Mouse (Mus musculus): Measurements from ENCODE around the gene 6820408C15Rik. TPM values are rescaled to one million over a fixed set of nuclear protein-coding genes. Genes with fewer than 3 reads are reported as not detected.

6820408C15Rik gene
- polyA plus RNA-seq, 1 experiment: 8.1 TPM

DNA sequence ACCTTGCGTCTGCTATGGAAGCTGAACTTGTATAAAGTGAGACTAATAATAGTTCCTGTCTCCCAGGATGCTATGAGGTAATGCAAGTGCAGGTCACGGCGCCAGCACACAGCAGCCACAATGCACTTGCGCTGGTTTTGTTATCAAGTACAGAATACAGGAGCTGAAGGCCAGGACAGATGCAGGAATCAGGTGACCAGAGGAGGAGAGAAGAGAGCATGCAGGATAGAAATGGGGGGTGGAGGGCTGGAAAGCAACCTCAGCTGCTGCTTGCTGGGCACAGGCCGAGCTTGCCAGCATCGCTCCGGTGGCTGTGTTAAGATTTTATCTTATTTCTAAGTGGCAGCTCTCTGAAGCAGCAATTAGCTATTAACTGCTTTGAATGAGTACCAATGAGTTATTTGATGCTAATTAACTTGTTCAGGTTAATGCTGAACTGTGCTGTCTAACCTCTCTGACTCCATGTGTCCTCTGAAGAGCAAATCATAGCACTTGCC lies 21.1 kb downstream of the 6820408C15Rik start:
- no peak for DNase-seq
- Histone ChIP-seq H3K4me3 (replicated peaks; ENCODE audit: extremely low read depth, low read depth, low read length) (no peak overlapping the region), H3K4me1 (ENCODE audit: control insufficient read depth, insufficient read depth, low read length) (peaks cover 3% of the 10 kb centered on the region; the same call in 1 of the 2 replicates)
- 86% methylated on average over 7 of the region's 7 CpGs for WGBS
- TF ChIP-seq POLR2A (IDR thresholded peaks at IDR 0.05; ENCODE audit: borderline replicate concordance, extremely low read depth, low read depth, low read length) (no peak), CTCF (IDR thresholded peaks at IDR 0.05; ENCODE audit: insufficient read depth, low read length) (no peak)

DNA sequence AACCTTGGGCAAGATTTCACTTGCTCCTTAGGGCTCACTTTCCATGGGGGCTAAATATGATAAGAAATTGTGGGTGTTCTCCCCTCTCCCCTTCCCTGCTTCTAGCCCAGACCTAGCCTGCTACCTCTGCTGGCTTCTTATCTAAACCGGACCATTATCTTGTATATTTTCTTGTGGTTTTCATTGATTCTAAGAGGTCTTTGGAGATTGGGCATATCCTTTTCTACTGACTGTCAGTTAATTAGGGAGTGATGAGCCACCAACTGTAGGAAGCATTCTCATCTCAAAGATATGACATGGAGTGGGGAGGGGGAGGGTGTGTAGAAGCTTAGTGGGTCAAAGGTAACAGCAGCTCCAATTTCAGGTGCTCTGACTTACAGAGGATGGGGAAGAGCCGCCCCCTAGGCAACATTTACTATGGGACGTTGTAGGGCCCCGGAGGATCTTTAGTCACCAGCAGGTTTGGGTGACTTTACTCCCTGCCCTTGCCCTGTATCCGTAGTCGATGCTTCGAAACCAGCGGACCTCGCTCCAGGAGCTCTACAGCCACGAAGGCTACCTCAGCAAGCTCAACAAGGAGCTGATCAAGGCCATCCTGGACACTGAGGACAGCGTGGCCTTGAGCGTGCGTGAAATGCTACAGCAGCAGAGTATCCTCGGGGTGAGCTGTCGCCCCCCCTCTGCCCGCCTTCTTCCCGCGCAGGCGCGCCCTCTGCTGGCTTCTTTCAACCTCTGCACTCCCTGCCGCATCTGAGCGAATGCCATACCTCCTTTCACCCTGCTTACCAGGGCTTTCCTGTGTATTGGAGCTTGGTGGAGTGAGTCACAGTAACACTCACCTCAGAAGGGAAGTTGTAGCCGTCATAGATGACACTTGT lies 21.8 kb downstream of the 6820408C15Rik start:
- Histone ChIP-seq H3K4me3 (replicated peaks; ENCODE audit: extremely low read depth, low read depth, low read length) (peak overlapping the region; percentile 53), H3K4me1 (ENCODE audit: control insufficient read depth, insufficient read depth, low read length) (peaks cover 3% of the 10 kb centered on the region; the same call in 1 of the 2 replicates)
- WGBS: 5% methylated on average over 23 of the region's 23 CpGs
- TF ChIP-seq CTCF (IDR thresholded peaks at IDR 0.05; ENCODE audit: insufficient read depth, low read length) (peak; percentile 76), POLR2A (IDR thresholded peaks at IDR 0.05; ENCODE audit: borderline replicate concordance, extremely low read depth, low read depth, low read length) (no peak)
- peak; percentile 86 for DNase-seq

DNA sequence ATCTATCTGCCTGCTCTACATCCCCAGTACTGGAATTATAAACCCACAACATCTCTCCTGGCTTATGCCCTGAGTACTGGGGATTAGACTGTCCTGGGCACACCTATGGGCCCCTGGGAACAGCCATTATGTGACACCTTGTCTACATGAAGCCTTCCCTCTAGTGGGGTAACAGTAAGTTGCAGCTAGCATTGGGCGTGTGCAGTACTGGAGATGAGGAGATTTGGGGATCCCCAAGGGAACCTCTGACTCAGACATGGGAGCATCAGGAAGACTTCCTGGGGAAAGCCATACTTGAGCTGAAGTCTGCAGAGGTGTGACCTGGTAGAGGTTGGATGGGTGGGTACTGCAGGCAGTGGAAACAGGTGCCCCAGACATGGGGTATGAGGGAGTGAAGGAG lies 23.6 kb downstream of the 6820408C15Rik start:
- no peak for DNase-seq
- peaks cover 3% of the 10 kb centered on the region; the same call in 1 of the 2 replicates for H3K4me1 ChIP-seq (ENCODE audit: control insufficient read depth, insufficient read depth, low read length)
- no peak for TF ChIP-seq POLR2A (IDR thresholded peaks at IDR 0.05; ENCODE audit: borderline replicate concordance, extremely low read depth, low read depth, low read length)
- no peak for TF ChIP-seq CTCF (IDR thresholded peaks at IDR 0.05; ENCODE audit: insufficient read depth, low read length)
- H3K4me3 ChIP-seq (replicated peaks; ENCODE audit: extremely low read depth, low read depth, low read length): no peak overlapping the region
- WGBS: 73% methylated on average over 1 of the region's 1 CpGs

DNA sequence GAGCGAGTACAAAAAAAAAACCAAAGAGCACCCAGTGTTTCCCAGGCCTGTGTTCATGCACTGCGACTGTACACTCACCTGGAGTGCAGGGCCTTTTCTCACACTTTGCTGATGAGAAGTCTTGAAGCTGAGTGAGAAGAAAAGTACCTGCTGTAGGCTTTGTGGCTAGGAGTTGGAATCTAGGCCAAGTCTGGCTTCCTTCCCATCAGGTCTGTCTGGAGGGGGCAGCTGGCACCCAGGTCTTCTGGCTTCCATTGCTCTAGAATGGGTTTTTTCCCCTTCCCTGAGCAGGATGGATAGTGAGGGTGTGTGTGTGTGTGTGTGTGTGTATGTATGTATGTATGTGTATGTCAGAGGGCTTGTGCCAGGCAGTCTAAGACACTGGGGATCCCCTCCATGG lies 24.4 kb downstream of the 6820408C15Rik start:
- no peak for DNase-seq
- WGBS: 86% methylated on average over 2 of the region's 2 CpGs
- Histone ChIP-seq H3K4me1 (ENCODE audit: control insufficient read depth, insufficient read depth, low read length) (peaks cover 3% of the 10 kb centered on the region; the same call in 1 of the 2 replicates), H3K4me3 (replicated peaks; ENCODE audit: extremely low read depth, low read depth, low read length) (no peak overlapping the region)
- TF ChIP-seq POLR2A (IDR thresholded peaks at IDR 0.05; ENCODE audit: borderline replicate concordance, extremely low read depth, low read depth, low read length) (no peak), CTCF (IDR thresholded peaks at IDR 0.05; ENCODE audit: insufficient read depth, low read length) (no peak)

DNA sequence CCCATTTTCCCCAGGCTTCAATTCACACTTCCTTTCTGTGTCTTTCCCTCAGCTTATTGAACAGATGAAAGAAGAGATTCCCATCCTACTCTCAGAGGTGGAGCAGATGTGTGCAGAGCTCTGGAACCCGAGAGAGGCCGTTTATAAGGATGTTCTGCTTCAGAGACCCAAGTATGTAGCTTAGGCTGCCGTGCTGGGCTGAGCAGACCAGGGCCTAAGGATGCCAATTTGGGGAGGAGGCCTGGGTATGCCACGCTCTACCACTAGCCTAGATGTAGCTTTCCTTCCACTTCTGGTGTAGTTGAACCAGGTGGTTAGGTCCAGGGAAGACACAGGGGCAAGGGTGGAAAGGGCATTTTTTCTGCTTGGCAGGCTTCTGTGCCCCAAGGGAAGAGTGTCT lies 26.9 kb downstream of the 6820408C15Rik start:
- WGBS: 81% methylated on average over 4 of the region's 4 CpGs
- TF ChIP-seq CTCF (IDR thresholded peaks at IDR 0.05; ENCODE audit: insufficient read depth, low read length) (no peak), POLR2A (IDR thresholded peaks at IDR 0.05; ENCODE audit: borderline replicate concordance, extremely low read depth, low read depth, low read length) (no peak)
- peaks cover 2% of the 10 kb centered on the region; the same call in 1 of the 2 replicates for H3K4me1 ChIP-seq (ENCODE audit: control insufficient read depth, insufficient read depth, low read length)
- no peak for DNase-seq
- H3K4me3 ChIP-seq (replicated peaks; ENCODE audit: extremely low read depth, low read depth, low read length): no peak overlapping the region

DNA sequence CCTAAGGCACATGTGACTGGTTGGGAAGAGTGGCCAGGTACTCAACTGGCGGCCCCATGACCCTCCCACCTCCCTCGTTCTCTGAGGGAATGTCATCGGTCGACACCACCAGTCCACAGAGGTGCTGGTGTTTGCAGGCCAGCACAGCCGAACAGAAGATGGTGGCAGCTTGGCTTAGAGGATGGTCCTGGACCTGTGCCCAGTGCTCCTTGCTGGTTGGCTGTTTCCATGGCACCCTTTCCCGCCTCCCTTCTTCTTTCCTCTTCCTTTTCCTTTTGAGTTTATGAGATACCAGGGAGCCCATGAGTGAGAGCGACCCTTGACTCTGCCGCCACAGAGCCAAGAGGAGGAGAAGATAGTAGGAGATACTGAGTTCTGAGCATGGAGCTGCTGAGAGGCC lies 27.9 kb downstream of the 6820408C15Rik start:
- 82% methylated on average over 8 of the region's 8 CpGs for WGBS
- Histone ChIP-seq H3K4me1 (ENCODE audit: control insufficient read depth, insufficient read depth, low read length) (no peaks in the 10 kb centered on the region), H3K4me3 (replicated peaks; ENCODE audit: extremely low read depth, low read depth, low read length) (no peak overlapping the region)
- DNase-seq: no peak
- no peak for TF ChIP-seq POLR2A (IDR thresholded peaks at IDR 0.05; ENCODE audit: borderline replicate concordance, extremely low read depth, low read depth, low read length)
- TF ChIP-seq CTCF (IDR thresholded peaks at IDR 0.05; ENCODE audit: insufficient read depth, low read length): no peak

DNA sequence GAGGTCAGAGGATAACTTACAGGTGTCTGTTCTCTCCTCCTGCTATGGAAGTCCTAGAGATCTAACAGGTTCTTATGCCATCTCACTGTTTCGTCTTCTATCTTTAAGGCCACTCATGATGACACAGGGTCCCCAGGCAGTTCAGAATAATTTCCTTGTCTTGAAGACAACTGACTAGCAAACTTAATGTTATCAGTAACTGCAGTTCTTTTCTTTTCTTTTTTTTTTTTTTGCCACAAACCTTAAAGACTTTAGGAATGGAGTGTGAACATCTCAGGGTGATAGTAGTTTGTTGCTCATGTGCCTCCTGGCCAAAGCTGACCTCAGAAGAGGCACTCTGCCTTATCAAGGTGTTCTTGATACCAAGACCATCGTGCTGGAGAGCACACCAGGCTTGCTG lies 31.3 kb downstream of the 6820408C15Rik start:
- Histone ChIP-seq H3K4me1 (ENCODE audit: control insufficient read depth, insufficient read depth, low read length) (no peaks in the 10 kb centered on the region), H3K4me3 (replicated peaks; ENCODE audit: extremely low read depth, low read depth, low read length) (no peak overlapping the region)
- WGBS: 50% methylated on average over 2 of the region's 2 CpGs
- TF ChIP-seq POLR2A (IDR thresholded peaks at IDR 0.05; ENCODE audit: borderline replicate concordance, extremely low read depth, low read depth, low read length) (no peak), CTCF (IDR thresholded peaks at IDR 0.05; ENCODE audit: insufficient read depth, low read length) (no peak)
- no peak for DNase-seq

DNA sequence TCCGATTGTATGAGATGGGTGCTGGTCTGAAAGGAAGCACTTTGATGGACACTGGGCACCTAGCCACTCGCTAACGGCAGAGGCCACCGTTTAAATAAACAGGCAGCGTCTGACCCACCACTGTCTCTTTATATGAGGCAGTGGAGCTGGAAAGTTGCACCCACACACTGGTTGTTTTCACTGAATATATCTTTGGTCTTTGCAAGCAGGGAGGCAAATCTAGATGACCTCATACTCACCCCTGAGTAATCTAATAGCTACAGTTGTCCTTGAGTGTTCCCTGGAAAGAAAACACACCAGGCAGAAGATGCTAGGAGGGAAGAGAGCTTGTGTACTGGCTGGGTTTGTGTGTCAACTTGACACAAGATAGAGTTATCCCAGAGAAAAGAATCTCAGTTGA lies 32.1 kb downstream of the 6820408C15Rik start:
- TF ChIP-seq POLR2A (IDR thresholded peaks at IDR 0.05; ENCODE audit: borderline replicate concordance, extremely low read depth, low read depth, low read length): no peak
- no peak for TF ChIP-seq CTCF (IDR thresholded peaks at IDR 0.05; ENCODE audit: insufficient read depth, low read length)
- DNase-seq: no peak
- H3K4me1 ChIP-seq (ENCODE audit: control insufficient read depth, insufficient read depth, low read length): no peaks in the 10 kb centered on the region
- WGBS: 19% methylated on average over 5 of the region's 5 CpGs
- H3K4me3 ChIP-seq (replicated peaks; ENCODE audit: extremely low read depth, low read depth, low read length): no peak overlapping the region

DNA sequence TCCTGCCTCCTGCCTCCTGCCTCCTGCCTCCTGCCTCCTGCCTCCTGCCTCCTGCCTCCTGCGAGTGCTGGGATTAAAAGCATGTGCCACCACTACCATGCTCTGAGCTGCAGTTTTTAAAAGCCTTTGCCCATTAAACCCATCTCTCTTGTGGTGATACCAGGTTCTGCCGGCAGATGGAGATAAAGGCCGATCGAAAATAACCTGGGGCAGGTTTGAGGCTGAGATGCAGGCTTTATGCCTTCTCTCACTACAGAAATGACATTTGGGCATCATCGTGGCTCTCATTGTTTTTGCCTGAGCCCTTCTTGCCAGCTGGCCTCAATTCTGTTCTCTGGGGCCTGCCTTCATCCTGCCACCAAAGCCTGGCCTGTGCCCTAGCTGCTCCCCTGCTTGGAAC lies 34.9 kb downstream of the 6820408C15Rik start:
- DNase-seq: peak; percentile 46

More for the DNA sequence above, 34.9 kb downstream of the 6820408C15Rik start:
- 7% methylated on average over 5 of the region's 5 CpGs for WGBS
- H3K4me1 ChIP-seq (ENCODE audit: control insufficient read depth, insufficient read depth, low read length): no peaks in the 10 kb centered on the region
- no peak for TF ChIP-seq POLR2A (IDR thresholded peaks at IDR 0.05; ENCODE audit: borderline replicate concordance, extremely low read depth, low read depth, low read length)
- TF ChIP-seq CTCF (IDR thresholded peaks at IDR 0.05; ENCODE audit: insufficient read depth, low read length): 0 out of 2 replicates have a peak, but pooled peaks have one; percentile 13
- no peak overlapping the region for H3K4me3 ChIP-seq (replicated peaks; ENCODE audit: extremely low read depth, low read depth, low read length)

Measured in lung, adult 2 months (tissue).